Mouse (Mus musculus): ENCODE measurements at regions not wholly inside any gene's neighbourhood (a gene's known extent, or its start where the extent isn't known, plus 50 kb on each side); places are given as distances from the start of the nearest gene placed in this dataset. TPM values are rescaled to one million over a fixed set of nuclear protein-coding genes. Genes with fewer than 3 reads are reported as not detected.
"Not testable (repeated sequence)": the region's sequence is repeated elsewhere in the genome, so short reads cannot be mapped to it uniquely, and the experiment has no call there.

DNA sequence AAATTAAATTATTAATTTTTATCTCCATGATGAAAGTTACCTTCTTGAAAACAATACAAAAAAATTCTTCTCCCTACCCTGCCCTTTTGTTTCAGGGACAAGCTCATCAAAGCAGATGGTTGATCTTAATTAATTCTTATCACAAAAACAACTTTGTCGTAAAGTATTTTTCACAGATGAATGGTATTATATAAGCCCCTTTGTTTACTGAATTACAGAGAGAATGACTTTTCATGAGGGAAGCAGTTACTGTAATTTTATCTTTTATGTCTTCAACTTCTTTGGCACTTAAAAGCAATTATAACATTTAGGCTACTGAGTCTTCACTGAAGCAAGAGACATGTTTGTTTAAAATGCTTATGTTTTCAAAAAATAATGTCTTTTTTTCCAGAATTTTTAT lies 1303.5 kb upstream of the Got2 start:
- H3K4me2 ChIP-seq (ENCODE audit: low read length): no peak overlapping the region
- no peaks in the 10 kb centered on the region for H3K4me1 ChIP-seq (ENCODE audit: control insufficient read depth, insufficient read depth, low read length)
- 72% methylated on average over 1 of the region's 1 CpGs for WGBS
- H3K9me3 ChIP-seq (replicated peaks; ENCODE audit: control insufficient read depth, low read length, poor library complexity, severe bottlenecking): no peaks in the 10 kb centered on the region
- ATAC-seq: no peak
- no peaks in the 10 kb centered on the region for H3K27me3 ChIP-seq (ENCODE audit: control insufficient read depth, insufficient read depth, low read depth, low read length)
- no peak overlapping the region for H3K9ac ChIP-seq (ENCODE audit: low read depth, low read length)
- H3K27ac ChIP-seq (ENCODE audit: low read length): no peak overlapping the region
- no peak overlapping the region for H3K4me3 ChIP-seq (ENCODE audit: low read depth, low read length)
- H3K36me3 ChIP-seq (ENCODE audit: control insufficient read depth, insufficient read depth, low read length): no peaks in the 10 kb centered on the region

DNA sequence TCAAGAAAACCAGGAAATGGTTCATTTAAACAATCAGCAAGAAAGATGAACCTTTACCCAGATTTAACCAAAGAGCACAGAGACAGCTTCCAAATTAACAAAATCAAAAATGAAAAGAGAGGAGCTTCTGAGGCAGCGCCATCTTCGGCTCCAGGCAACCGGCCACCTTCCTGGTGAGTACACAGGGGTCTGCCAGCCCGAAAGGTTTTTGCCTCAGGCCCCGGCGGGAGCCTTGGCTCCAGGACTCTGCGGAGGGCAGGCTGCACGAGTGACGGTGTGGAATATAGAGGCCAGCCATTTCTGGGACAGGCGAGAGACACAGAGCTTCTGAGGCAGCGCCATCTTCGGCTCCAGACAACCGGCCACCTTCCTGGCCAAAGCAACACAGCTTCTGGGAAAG lies 1295.5 kb upstream of the Got2 start:
- H3K27ac ChIP-seq (ENCODE audit: low read length); H3K9ac ChIP-seq (ENCODE audit: low read depth, low read length); ATAC-seq; H3K4me2 ChIP-seq (ENCODE audit: low read length); H3K27me3 ChIP-seq (ENCODE audit: control insufficient read depth, insufficient read depth, low read depth, low read length); H3K4me1 ChIP-seq (ENCODE audit: control insufficient read depth, insufficient read depth, low read length); H3K9me3 ChIP-seq (replicated peaks; ENCODE audit: control insufficient read depth, low read length, poor library complexity, severe bottlenecking); H3K4me3 ChIP-seq (ENCODE audit: low read depth, low read length); H3K36me3 ChIP-seq (ENCODE audit: control insufficient read depth, insufficient read depth, low read length): not testable (repeated sequence)
- 92% methylated on average over 10 of the region's 13 CpGs for WGBS

DNA sequence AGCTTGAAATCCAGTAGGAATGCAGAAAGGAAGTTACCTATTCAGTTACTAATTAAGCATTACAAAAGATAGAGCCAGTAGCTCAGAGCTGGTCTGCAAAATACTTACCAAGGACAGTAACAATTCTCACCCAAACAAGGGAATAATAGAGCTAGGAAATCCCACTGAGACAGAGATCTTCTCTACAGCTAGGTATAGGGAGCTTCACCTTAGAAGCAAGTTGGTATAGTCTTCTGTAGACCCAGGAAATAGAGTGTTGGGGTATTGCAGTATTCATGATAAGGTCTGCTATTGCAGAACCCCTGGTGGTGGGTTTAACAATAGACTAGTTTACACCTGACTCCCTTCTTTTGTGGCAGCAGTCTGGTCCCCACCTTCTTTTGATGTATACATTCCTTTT lies 1294.1 kb upstream of the Got2 start:
- not testable (repeated sequence) for H3K4me2 ChIP-seq (ENCODE audit: low read length); ATAC-seq; H3K9ac ChIP-seq (ENCODE audit: low read depth, low read length); H3K4me1 ChIP-seq (ENCODE audit: control insufficient read depth, insufficient read depth, low read length); H3K9me3 ChIP-seq (replicated peaks; ENCODE audit: control insufficient read depth, low read length, poor library complexity, severe bottlenecking); H3K4me3 ChIP-seq (ENCODE audit: low read depth, low read length); H3K27me3 ChIP-seq (ENCODE audit: control insufficient read depth, insufficient read depth, low read depth, low read length); H3K27ac ChIP-seq (ENCODE audit: low read length); H3K36me3 ChIP-seq (ENCODE audit: control insufficient read depth, insufficient read depth, low read length)

Small RNA genes in the stretch of these regions (microRNA-seq; reads per million reads assigned to microRNA genes)
- gene Gm26399: not detected

Data from midbrain, embryonic 16.5 days (tissue).